Mouse (Mus musculus) E14TG2a.4 (cell line): ENCODE measurements around the gene Adgrl4.

Source experiments
- CTCF ChIP-seq: conservative IDR thresholded peaks from 2 replicates; pipeline ENCODE4 v1.5.1; 2014; ENCODE audit warnings: low read length
- POU5F1 ChIP-seq: IDR thresholded peaks from 2 replicates; pipeline ENCODE4 v1.6.1; 2014; ENCODE audit warnings: low read length, borderline replicate concordance

GRCm38 (mm10) chr3:151576155-151576554 is 138.5 kb downstream of the Adgrl4 start:
- no peak for TF ChIP-seq CTCF
- no peak for TF ChIP-seq POU5F1
